Mouse (Mus musculus) embryonic facial prominence, embryonic 11.5 days (tissue): Measurements from ENCODE around the gene Dusp3. TPM values are rescaled to one million over a fixed set of nuclear protein-coding genes. Genes with fewer than 3 reads are reported as not detected.

Experiments used
- ATAC-seq: fragments of 200-750 bp; cut with Nextera tagmentation; replicated peaks from 2 replicates; pipeline ENCODE4 v1.8.0; 2017; ENCODE audit warnings: low read depth; ENCODE audit not compliant: insufficient number of reproducible peaks, low FRiP score, low TSS enrichment
- DNase-seq: peaks from one replicate; pipeline ENCODE4 v3.0.0-alpha.2; 2015; ENCODE audit warnings: low spot score
- H3K27ac ChIP-seq: fragments of 300-500 bp; sonication (generic); replicated peaks from 2 replicates; pipeline ENCODE4 v1.5.1; 2014; ENCODE audit warnings: mild to moderate bottlenecking, low read depth, low read length, control low read depth
- H3K27me3 ChIP-seq: fragments of 300-500 bp; sonication (generic); 2 replicates; pipeline ENCODE4 v1.6.1; 2014; ENCODE audit warnings: mild to moderate bottlenecking, low read length, moderate library complexity, mixed read lengths; ENCODE audit not compliant: control insufficient read depth, insufficient read depth
- H3K36me3 ChIP-seq: fragments of 300-500 bp; sonication (generic); replicated peaks from 2 replicates; pipeline ENCODE4 v1.6.1; 2014; ENCODE audit warnings: low read depth, mild to moderate bottlenecking, low read length, moderate library complexity, mixed read lengths; ENCODE audit not compliant: control insufficient read depth, insufficient read depth
- H3K4me1 ChIP-seq: fragments of 300-500 bp; sonication (generic); 2 replicates; pipeline ENCODE4 v1.6.1; 2014; ENCODE audit warnings: low read length, mixed read lengths; ENCODE audit not compliant: control insufficient read depth, insufficient read depth
- H3K4me2 ChIP-seq: fragments of 300-500 bp; sonication (generic); 2 replicates; pipeline ENCODE4 v1.6.1; 2014; ENCODE audit warnings: low read depth, mild to moderate bottlenecking, control low read depth, low read length, moderate library complexity
- H3K4me3 ChIP-seq: fragments of 300-500 bp; sonication (generic); 2 replicates; pipeline ENCODE4 v1.5.1; 2014; ENCODE audit warnings: low read depth, low read length, control low read depth
- H3K9ac ChIP-seq: fragments of 300-500 bp; sonication (generic); replicated peaks from 2 replicates; pipeline ENCODE4 v1.6.1; 2014; ENCODE audit warnings: mild to moderate bottlenecking, control low read depth, low read length
- H3K9me3 ChIP-seq: fragments of 300-500 bp; sonication (generic); replicated peaks from 2 replicates; pipeline ENCODE4 v1.6.1; 2016; ENCODE audit warnings: mild to moderate bottlenecking, low read length, inconsistent platforms, mixed read lengths; ENCODE audit not compliant: control insufficient read depth
- WGBS: fragments of 180-500 bp; shearing (Covaris S2); extraction: QIAGEN DNeasy Blood & Tissue Kit; methylation state at CpG from one replicate; pipeline ENCODE4 v1.1.7; 2014; 5-methylcytosine and 5-hydroxymethylcytosine counted together
- polyA plus RNA-seq: library from polyadenylated mRNA; unstranded; fragments of >200 nt; fragmentation: Nextera tagmentation; extraction: Ambion mirVana; gene quantifications from 2 replicates; pipeline ENCODE4 v1.2.1, GENCODE M21; 2014

Gene Dusp3
- polyA plus RNA-seq, 1 experiment from 2014 or later, result 11.3 TPM

GRCm38 (mm10) chr11:101925636-101926035 is 61.2 kb downstream of the Dusp3 start:
- 69% methylated on average over 6 of the region's 6 CpGs for WGBS
- no peak for ATAC-seq
- Histone ChIP-seq H3K9me3 (no peaks in the 10 kb centered on the region), H3K27me3 (no peaks in the 10 kb centered on the region; the same call in 1 of the 2 replicates), H3K4me3 (no peak overlapping the region), H3K4me1 (no peaks in the 10 kb centered on the region), H3K27ac (no peak overlapping the region), H3K9ac (no peak overlapping the region), H3K4me2 (no peak overlapping the region), H3K36me3 (no peaks in the 10 kb centered on the region)
- DNase-seq, result no peak

- no peak for ATAC-seq
- Histone ChIP-seq H3K36me3 (no peaks in the 10 kb centered on the region), H3K4me3 (no peak overlapping the region), H3K9me3 (no peaks in the 10 kb centered on the region), H3K4me1 (no peaks in the 10 kb centered on the region), H3K4me2 (no peak overlapping the region), H3K9ac (no peak overlapping the region), H3K27ac (no peak overlapping the region), H3K27me3 (no peaks in the 10 kb centered on the region)
- WGBS, result 82% methylated on average over 16 of the region's 19 CpGs
- no peak for DNase-seq
Observed at GRCm38 (mm10) chr11:101924441-101924976, 62.3 kb downstream of the Dusp3 start.

- ATAC-seq (no peak), DNase-seq (no peak)
- no peaks in the 10 kb centered on the region for H3K36me3 ChIP-seq
- H3K9ac ChIP-seq, result no peak overlapping the region
- H3K4me1 ChIP-seq, result no peaks in the 10 kb centered on the region
- H3K27ac ChIP-seq, result no peak overlapping the region
- no peaks in the 10 kb centered on the region for H3K9me3 ChIP-seq
- H3K27me3 ChIP-seq, result no peaks in the 10 kb centered on the region
- no peak overlapping the region for H3K4me3 ChIP-seq
- no peak overlapping the region for H3K4me2 ChIP-seq
- 73% methylated on average over 6 of the region's 6 CpGs for WGBS
Observed at GRCm38 (mm10) chr11:101923988-101924387, 62.8 kb downstream of the Dusp3 start.

- no peak for DNase-seq
- H3K27ac ChIP-seq, result no peak overlapping the region
- H3K9ac ChIP-seq, result no peak overlapping the region
- no peak for ATAC-seq
- no peaks in the 10 kb centered on the region for H3K4me1 ChIP-seq
- no peak overlapping the region for H3K4me2 ChIP-seq
- H3K9me3 ChIP-seq, result no peaks in the 10 kb centered on the region
- WGBS, result 84% methylated on average over 12 of the region's 12 CpGs
- H3K27me3 ChIP-seq, result no peaks in the 10 kb centered on the region
- H3K36me3 ChIP-seq, result no peaks in the 10 kb centered on the region
- no peak overlapping the region for H3K4me3 ChIP-seq
Observed at GRCm38 (mm10) chr11:101921361-101921952, 65.4 kb downstream of the Dusp3 start.

Other genes with a start within 250 kb of the Dusp3 start
- 14.5 and 15.1 TPM in 2 replicates for gene Etv4, start 201.6 kb downstream of the Dusp3 start, polyA plus RNA-seq
- 4.9 and 6.0 TPM in 2 replicates for gene Meox1, start 92.6 kb downstream of the Dusp3 start, polyA plus RNA-seq
- not detected in 2 replicates for gene Sost, start 20.0 kb downstream of the Dusp3 start, polyA plus RNA-seq
- gene Cfap97d1, start 2.7 kb downstream of the Dusp3 start, polyA plus RNA-seq, result not detected in 2 replicates
- 6.3 and 6.8 TPM in 2 replicates for gene Mpp3, start 41.4 kb upstream of the Dusp3 start, polyA plus RNA-seq
- gene Cd300lg, start 54.5 kb upstream of the Dusp3 start, polyA plus RNA-seq, result 0.17 and 0.32 TPM in 2 replicates
- 7.4 and 9.1 TPM in 2 replicates for gene Mpp2, start 101.5 kb upstream of the Dusp3 start, polyA plus RNA-seq
- not detected in 2 replicates for gene Ppy, start 114.3 kb upstream of the Dusp3 start, polyA plus RNA-seq
- gene Pyy, start 120.8 kb upstream of the Dusp3 start, polyA plus RNA-seq, result not detected in 2 replicates
- gene Nags, start 158.5 kb upstream of the Dusp3 start, polyA plus RNA-seq, result not detected in 2 replicates
- 37.0 and 37.8 TPM in 2 replicates for gene Tmem101, start 169.4 kb upstream of the Dusp3 start, polyA plus RNA-seq
- gene Lsm12, start 198.3 kb upstream of the Dusp3 start, polyA plus RNA-seq, result 71.3 and 76.5 TPM in 2 replicates
- gene G6pc3, start 202.6 kb upstream of the Dusp3 start, polyA plus RNA-seq, result 33.3 and 37.1 TPM in 2 replicates
- gene Hdac5, start 243.2 kb upstream of the Dusp3 start, polyA plus RNA-seq, result 21.9 and 24.0 TPM in 2 replicates